Mouse (Mus musculus) lung, embryonic 16.5 days (tissue): ENCODE measurements around the gene Kcnd2. TPM values are rescaled to one million over a fixed set of nuclear protein-coding genes. Genes with fewer than 3 reads are reported as not detected.

ENCODE experiments used
- ATAC-seq: fragments of 200-750 bp; cut with Nextera tagmentation; 2 replicates; pipeline ENCODE4 v1.8.0; 2017; ENCODE audit warnings: low read depth, mild to moderate bottlenecking, moderate library complexity
- H3K27ac ChIP-seq: fragments of 300-500 bp; sonication (generic); 2 replicates; pipeline ENCODE4 v1.5.1; 2014; ENCODE audit warnings: mild to moderate bottlenecking, control low read depth, low read length
- H3K27me3 ChIP-seq: fragments of 300-500 bp; sonication (generic); 2 replicates; pipeline ENCODE4 v1.6.1; 2014; ENCODE audit warnings: low read depth, low read length, mixed read lengths; ENCODE audit not compliant: control insufficient read depth, insufficient read depth
- H3K36me3 ChIP-seq: fragments of 300-500 bp; sonication (generic); 2 replicates; pipeline ENCODE4 v1.6.1; 2014; ENCODE audit warnings: low read length; ENCODE audit not compliant: control insufficient read depth, insufficient read depth
- H3K4me1 ChIP-seq: fragments of 300-500 bp; sonication (generic); replicated peaks from 2 replicates; pipeline ENCODE4 v1.6.1; 2014; ENCODE audit warnings: low read length, mixed read lengths; ENCODE audit not compliant: control insufficient read depth, insufficient read depth
- H3K4me2 ChIP-seq: fragments of 300-500 bp; sonication (generic); 2 replicates; pipeline ENCODE4 v1.6.1; 2014; ENCODE audit warnings: low read depth, low read length, control low read depth
- H3K4me3 ChIP-seq: fragments of 300-500 bp; sonication (generic); 2 replicates; pipeline ENCODE4 v1.5.1; 2014; ENCODE audit warnings: mild to moderate bottlenecking, low read length, control low read depth
- H3K9ac ChIP-seq: fragments of 300-500 bp; sonication (generic); 2 replicates; pipeline ENCODE4 v1.6.1; 2014; ENCODE audit warnings: low read length, control low read depth
- H3K9me3 ChIP-seq: fragments of 300-500 bp; sonication (generic); 2 replicates; pipeline ENCODE4 v1.6.1; 2016; ENCODE audit warnings: low read length; ENCODE audit not compliant: control insufficient read depth
- WGBS: fragments of 180-500 bp; shearing (Covaris S2); extraction: QIAGEN DNeasy Blood & Tissue Kit; methylation state at CpG from one replicate; pipeline ENCODE4 v1.1.7; 2014; 5-methylcytosine and 5-hydroxymethylcytosine counted together
- polyA plus RNA-seq: library from polyadenylated mRNA; unstranded; fragments of >200 nt; fragmentation: Nextera tagmentation; extraction: Ambion mirVana; gene quantifications from 2 replicates; pipeline ENCODE4 v1.2.1, GENCODE M21; 2015

Kcnd2 gene
- polyA plus RNA-seq, 1 experiment from 2014 or later: 0.14 TPM

- Histone ChIP-seq H3K27me3 (no peaks in the 10 kb centered on the region), H3K36me3 (no peaks in the 10 kb centered on the region), H3K9me3 (no peaks in the 10 kb centered on the region), H3K4me1 (no peaks in the 10 kb centered on the region), H3K4me2 (no peak overlapping the region), H3K9ac (no peak overlapping the region), H3K27ac (no peak overlapping the region), H3K4me3 (no peak overlapping the region)
- WGBS: 50% methylated on average over 5 of the region's 5 CpGs
- no peak for ATAC-seq
These were observed 43.7 kb downstream of the Kcnd2 start for GRCm38 (mm10) chr6:21259031-21259430.

- Histone ChIP-seq H3K9me3 (no peaks in the 10 kb centered on the region), H3K4me2 (no peak overlapping the region), H3K36me3 (no peaks in the 10 kb centered on the region), H3K9ac (no peak overlapping the region), H3K4me1 (no peaks in the 10 kb centered on the region), H3K4me3 (no peak overlapping the region), H3K27me3 (no peaks in the 10 kb centered on the region), H3K27ac (no peak overlapping the region)
- ATAC-seq: no peak
- 43% methylated on average over 2 of the region's 2 CpGs for WGBS
These were observed 52.6 kb downstream of the Kcnd2 start for GRCm38 (mm10) chr6:21267897-21268296.

DNA sequence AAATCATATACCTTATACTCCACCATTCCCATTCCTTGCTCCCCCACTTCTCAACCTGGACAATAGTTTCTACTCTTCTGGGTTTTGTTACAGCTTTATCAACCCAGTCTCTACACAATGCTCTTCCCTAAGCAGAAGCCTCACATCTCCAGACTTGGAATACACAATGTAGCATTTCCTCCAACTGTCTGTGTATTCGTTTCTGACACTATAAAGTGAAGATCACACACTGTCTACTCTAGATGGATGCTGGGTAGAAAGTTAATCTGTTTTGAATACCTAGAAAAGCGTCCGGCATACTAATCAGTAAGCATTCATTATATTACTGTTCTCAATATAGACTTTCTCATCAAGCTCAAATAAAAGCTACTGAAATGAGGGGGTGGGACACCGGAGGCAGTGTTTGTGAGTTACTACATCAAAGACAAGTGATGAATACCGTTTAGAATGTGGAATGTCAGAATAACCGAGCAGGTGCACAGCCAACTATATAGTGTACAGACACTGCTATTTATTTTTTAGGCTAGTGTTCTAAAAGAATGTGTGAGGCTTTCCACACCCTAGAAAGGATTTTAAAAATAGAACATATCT lies 62.1 kb downstream of the Kcnd2 start:
- Histone ChIP-seq H3K9ac (no peak overlapping the region), H3K36me3 (no peaks in the 10 kb centered on the region), H3K4me2 (no peak overlapping the region), H3K9me3 (no peaks in the 10 kb centered on the region), H3K27ac (no peak overlapping the region), H3K27me3 (no peaks in the 10 kb centered on the region), H3K4me1 (no peaks in the 10 kb centered on the region), H3K4me3 (no peak overlapping the region)
- ATAC-seq: no peak
- WGBS: 64% methylated on average over 6 of the region's 6 CpGs

DNA sequence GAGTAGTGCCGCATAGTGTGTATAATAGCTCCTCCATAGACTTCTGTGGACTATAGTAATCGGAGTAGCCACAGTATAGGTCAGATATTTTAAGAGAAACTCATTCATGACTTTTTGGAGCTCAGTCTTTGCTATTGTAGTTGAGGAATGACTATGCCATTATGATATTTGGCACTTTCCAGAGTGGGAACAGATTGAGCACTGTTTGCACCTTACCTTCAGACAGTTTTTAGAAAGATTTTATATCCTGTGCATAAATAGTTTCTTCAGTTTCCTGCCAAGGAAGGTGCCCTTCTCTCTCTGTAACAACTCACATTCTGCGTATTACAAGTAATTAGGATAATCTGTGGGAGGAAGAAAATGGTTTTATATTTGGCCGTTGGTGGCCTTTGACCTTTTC lies 89.6 kb downstream of the Kcnd2 start:
- 90% methylated on average over 4 of the region's 4 CpGs for WGBS

GRCm38 (mm10) chr6:21310159-21310558 lies 94.9 kb downstream of the Kcnd2 start:
- H3K27me3 ChIP-seq: no peaks in the 10 kb centered on the region
- no peaks in the 10 kb centered on the region for H3K4me1 ChIP-seq
- H3K9ac ChIP-seq: no peak overlapping the region
- H3K9me3 ChIP-seq: no peaks in the 10 kb centered on the region
- H3K27ac ChIP-seq: no peak overlapping the region
- no peak overlapping the region for H3K4me2 ChIP-seq
- H3K36me3 ChIP-seq: no peaks in the 10 kb centered on the region
- H3K4me3 ChIP-seq: no peak overlapping the region
- WGBS: 89% methylated on average over 3 of the region's 3 CpGs
- no peak for ATAC-seq

More for the DNA sequence above, 89.6 kb downstream of the Kcnd2 start:
- no peak for ATAC-seq
- Histone ChIP-seq H3K4me2 (no peak overlapping the region), H3K27me3 (no peaks in the 10 kb centered on the region), H3K36me3 (no peaks in the 10 kb centered on the region), H3K4me3 (no peak overlapping the region), H3K27ac (no peak overlapping the region), H3K9ac (no peak overlapping the region), H3K9me3 (no peaks in the 10 kb centered on the region), H3K4me1 (no peaks in the 10 kb centered on the region)

- no peaks in the 10 kb centered on the region for H3K36me3 ChIP-seq
These were observed 106.1 kb downstream of the Kcnd2 start for GRCm38 (mm10) chr6:21321407-21321806.

DNA sequence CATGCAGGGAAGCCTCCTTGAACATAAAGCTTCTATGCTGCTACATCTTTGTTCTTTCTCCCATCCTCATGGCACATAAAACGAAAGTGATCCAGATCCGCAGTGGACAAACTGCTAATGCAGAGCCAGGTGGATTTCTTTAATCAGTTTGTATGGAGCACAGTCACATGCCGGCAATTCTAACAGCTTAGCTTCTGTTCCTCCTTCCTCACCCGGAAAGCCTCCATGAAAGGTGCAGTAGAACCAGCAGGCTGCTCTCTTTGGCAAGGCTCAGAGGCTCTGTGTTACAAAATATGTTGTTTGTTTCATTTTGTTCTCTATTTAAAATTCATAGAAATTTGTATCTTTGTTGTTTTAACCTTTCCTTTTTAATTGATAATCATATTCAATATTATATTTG lies 106.9 kb downstream of the Kcnd2 start:
- Histone ChIP-seq H3K4me3 (no peak overlapping the region), H3K4me1 (no peaks in the 10 kb centered on the region), H3K9me3 (no peaks in the 10 kb centered on the region), H3K27ac (no peak overlapping the region), H3K9ac (no peak overlapping the region), H3K4me2 (no peak overlapping the region), H3K27me3 (no peaks in the 10 kb centered on the region), H3K36me3 (no peaks in the 10 kb centered on the region)
- 90% methylated on average over 4 of the region's 4 CpGs for WGBS
- ATAC-seq: no peak

More at GRCm38 (mm10) chr6:21321407-21321806, 106.1 kb downstream of the Kcnd2 start:
- Histone ChIP-seq H3K4me3 (no peak overlapping the region), H3K9me3 (no peaks in the 10 kb centered on the region), H3K4me2 (no peak overlapping the region), H3K27ac (no peak overlapping the region), H3K9ac (no peak overlapping the region), H3K27me3 (no peaks in the 10 kb centered on the region), H3K4me1 (no peaks in the 10 kb centered on the region)
- ATAC-seq: no peak
- 80% methylated on average over 6 of the region's 6 CpGs for WGBS

DNA sequence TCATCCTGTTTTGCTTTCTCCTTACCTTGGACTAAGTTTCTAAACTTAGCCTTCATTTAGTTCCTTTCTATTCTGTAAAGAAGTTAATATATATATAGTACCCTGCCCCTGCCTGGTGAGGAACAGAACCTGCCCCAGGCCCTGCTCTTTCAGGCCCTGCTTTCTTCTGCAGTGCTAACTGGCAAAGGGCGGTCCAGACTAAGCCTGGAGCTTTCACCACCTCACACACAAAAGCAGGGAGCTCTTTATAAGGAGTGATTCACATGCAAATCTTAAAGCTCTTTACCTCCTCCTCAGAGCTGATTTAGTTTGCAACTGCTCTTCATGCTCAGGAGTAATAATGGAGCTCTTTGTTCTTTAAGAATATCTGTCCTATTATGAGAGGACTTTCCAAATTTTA lies 109.9 kb downstream of the Kcnd2 start:
- H3K9ac ChIP-seq: no peak overlapping the region
- WGBS: 41% methylated on average over 1 of the region's 1 CpGs
- no peaks in the 10 kb centered on the region for H3K9me3 ChIP-seq
- H3K27ac ChIP-seq: no peak overlapping the region
- no peaks in the 10 kb centered on the region for H3K27me3 ChIP-seq
- no peaks in the 10 kb centered on the region for H3K36me3 ChIP-seq
- H3K4me1 ChIP-seq: no peaks in the 10 kb centered on the region
- no peak overlapping the region for H3K4me3 ChIP-seq
- ATAC-seq: no peak
- H3K4me2 ChIP-seq: no peak overlapping the region

DNA sequence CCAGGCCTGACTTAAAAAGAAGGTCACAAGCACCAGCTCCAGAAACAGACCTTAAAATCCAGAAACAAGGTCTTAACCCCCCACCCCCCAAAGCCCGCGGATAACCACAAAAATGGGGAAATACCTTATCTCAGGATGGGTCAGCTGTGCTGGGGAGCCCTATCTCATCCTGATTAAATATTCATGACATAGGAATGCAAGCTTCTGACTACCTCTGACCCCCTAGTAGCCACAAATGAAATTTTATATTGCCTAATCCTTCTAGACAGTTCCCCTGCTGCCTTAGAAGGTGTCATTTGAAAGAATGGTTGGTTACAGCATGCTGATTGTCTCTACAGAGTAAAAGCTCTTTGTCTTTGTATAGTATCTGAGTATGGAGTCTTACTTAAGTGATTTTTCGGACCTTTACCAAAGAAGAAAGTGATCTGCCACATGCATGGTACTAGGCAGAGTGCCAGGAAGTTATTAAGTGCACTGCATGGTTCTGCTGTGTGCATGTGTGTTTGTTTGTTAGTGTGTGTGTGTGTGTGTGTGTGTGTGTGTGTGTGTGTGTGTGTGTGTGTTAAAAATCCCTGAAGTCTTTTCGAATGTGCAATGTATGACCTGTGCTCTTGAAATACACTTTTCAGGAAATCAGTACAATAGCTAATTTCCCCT lies 111.9 kb downstream of the Kcnd2 start:
- Histone ChIP-seq H3K4me2 (no peak overlapping the region), H3K4me1 (no peaks in the 10 kb centered on the region), H3K27me3 (no peaks in the 10 kb centered on the region), H3K4me3 (no peak overlapping the region), H3K27ac (no peak overlapping the region), H3K9ac (no peak overlapping the region), H3K9me3 (no peaks in the 10 kb centered on the region), H3K36me3 (no peaks in the 10 kb centered on the region)
- 41% methylated on average over 4 of the region's 4 CpGs for WGBS
- no peak for ATAC-seq
